Mouse (Mus musculus) CD4-positive helper T cell, adult 2 months (primary cell): ENCODE results near the gene Sympk.
"Not testable (repeated sequence)": the region's sequence is repeated elsewhere in the genome, so short reads cannot be mapped to it uniquely, and the experiment has no call there.

ENCODE experiments used
- DNase-seq: peaks from one replicate; pipeline ENCODE4 v3.0.0-alpha.2; 2012; ENCODE audit warnings: low read depth, missing footprints, low spot score

Gene Sympk

DNA sequence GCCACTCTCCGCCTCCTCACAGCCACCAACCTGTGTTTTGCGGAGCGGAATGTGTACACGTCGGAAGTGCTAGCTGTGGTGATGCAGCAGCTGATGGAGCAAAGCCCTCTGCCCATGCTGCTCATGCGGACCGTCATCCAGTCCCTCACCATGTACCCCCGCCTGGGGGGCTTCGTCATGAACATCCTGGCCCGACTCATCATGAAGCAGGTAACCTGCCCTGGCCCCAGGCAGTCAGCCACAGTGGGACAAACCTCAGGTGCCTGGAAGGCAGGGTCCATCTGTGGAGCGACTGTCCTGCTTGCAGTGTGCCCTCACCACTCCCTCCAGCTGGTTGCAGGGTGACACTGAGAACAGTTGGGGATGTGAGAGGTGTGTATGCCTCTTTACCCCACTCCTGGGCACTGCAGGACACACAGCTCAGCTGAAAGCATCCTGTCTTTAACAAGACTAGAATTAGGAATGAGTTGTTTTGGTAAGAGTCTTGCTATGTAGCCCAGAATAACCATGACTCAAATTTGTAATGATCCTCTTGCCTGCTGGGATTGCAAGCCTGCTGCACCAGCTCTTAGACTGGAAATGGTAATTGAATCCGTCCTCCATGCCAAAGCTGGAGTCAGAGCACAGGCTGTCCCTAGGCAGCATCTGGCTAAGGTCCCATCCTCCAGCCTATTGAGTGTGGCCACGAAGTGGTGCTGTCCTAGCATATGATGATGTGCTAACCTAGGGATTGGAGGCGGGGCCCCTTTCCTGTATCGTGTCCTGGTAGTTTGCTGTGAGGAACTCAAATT lies 28.4 kb downstream of the Sympk start:
- DNase-seq = no peak

DNA sequence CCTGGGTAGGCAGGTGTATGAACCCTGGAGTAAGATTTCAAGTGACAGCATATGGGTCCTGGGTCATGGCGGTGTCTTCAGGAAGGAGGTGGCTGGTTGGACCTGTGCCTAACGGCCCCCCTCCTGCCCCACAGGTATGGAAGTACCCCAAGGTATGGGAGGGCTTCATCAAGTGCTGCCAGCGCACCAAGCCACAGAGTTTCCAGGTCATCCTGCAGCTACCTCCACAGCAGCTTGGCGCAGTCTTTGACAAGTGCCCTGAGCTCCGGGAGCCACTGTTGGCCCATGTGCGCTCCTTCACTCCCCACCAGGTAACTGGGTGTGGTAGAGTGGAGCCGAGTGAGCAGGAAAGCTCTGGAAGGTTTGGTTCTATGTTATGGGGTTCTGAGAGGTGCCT lies 29.0 kb downstream of the Sympk start:
- no peak for DNase-seq

DNA sequence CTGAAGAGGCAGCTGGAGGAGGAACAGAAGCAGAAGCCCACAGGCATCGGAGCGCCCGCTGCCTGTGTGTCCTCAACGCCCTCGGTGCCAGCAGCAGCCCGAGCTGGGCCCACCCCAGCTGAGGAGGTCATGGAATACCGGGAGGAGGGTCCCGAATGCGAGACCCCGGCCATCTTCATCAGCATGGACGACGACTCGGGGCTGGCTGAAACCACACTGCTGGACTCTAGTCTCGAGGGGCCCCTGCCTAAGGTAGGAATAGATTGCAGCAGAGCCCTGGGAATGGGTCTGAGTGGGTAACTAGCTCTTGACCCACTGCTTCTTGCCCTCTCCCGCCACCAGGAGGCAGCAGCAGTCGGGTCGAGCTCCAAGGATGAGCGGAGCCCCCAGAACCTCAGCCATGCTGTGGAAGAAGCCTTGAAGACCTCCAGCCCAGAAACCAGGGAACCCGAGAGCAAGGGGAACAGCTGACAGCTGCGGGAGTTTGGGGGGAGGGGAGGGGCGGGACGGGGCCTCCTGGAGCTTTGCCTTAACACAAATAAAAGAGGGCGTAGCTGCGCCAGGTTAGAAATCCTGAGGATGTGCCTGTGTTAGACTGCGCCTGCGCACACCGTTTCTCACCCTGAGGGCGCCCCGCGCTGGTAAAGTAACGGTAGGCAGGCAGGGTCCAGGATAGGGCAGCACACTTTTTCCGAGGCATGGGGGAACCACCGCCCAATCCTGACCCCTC lies 30.0 kb downstream of the Sympk start, which contains the start of gene Rsph6a:
Rsph6a (plus strand) TSS at position 644 of the 730 bp plus-strand sequence.
- DNase-seq = no peak

DNA sequence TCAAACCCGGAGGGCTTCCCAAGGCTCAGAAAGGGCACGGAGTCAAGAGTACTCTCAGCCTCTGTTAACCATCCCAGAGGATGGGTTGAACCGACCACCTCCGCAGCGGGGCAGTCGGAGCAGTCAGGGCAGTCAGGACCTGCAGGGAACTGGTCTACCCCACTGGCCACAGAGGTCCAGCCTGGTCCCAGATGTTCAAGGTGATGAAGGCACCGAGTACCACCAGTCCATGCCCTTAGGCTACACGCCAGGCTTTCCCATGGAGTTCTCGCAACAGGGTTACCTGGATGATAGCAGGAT lies 30.6 kb downstream of the Sympk start:
- DNase-seq = no peak

DNA sequence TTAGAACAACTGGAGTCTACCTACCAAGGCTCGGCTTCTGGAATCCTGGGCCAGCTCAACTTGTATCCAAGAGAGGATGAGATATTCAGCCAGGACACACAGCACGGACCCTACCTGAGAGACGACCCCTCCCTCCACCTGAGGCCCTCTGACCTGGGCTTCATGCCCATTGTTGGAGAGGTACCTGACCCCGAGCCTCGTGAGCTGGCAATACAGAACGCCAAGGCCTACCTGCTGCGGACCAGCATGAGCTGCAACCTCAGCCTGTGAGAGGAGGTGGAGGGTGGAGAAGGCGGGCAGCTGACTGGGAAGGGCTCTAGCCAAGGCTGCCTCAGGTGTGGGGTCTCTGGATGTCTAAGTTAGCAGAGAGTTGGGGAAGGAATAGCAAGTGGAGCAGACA lies 30.9 kb downstream of the Sympk start:
- no peak for DNase-seq

DNA sequence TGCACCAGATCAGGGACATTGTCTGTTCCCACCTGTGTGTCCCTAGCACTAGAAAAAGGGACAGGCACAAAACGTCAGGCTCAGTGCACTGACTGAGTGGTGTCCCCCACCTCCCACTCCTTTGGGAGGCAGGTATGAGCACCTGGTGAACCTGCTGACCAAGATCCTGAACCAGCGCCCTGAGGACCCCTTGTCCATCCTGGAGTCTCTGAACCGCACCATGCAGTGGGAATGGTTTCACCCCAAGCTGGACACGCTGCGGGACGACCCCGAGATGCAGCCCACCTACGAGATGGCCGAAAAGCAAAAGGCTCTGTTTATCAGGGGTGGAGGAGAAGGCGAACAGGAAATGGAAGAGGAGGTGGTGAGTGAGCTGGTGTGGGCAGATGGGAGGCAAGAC lies 33.2 kb downstream of the Sympk start:
- DNase-seq = no peak

DNA sequence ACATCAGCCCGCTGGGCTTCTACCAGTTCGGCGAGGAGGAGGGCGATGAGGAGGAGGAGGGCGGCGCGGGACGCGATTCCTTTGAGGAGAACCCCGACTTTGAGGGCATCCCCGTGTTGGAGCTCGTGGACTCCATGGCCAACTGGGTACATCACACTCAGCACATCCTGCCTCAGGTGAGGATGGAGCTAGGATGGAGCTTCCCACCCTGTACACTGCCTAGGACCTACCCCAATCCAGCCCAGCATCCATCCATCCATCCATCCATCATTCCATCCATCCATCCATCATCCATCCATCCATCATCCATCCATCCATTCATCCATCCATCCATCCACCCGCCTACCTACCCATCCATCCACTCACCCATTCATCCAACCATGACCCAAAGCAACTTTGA lies 41.7 kb downstream of the Sympk start:
- no peak for DNase-seq

DNA sequence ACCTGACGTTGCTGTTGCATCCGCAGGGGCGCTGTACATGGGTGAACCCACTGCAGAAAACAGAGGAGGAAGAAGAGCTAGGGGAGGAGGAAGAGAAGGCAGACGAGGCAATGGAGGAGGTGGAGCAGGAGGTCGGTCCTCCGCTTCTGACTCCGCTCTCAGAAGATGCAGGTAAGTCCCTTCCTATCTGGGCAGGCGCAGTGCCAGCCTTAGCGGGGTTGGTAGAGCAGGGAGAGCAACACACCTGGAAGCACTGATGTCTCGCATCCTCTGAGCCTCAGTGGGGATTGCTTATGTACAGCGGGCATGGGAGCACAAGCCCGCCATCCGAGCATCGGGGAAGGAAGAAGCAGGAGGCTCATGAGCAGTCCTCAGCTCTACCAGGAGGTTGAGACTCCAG lies 42.9 kb downstream of the Sympk start:
- DNase-seq = no peak

DNA sequence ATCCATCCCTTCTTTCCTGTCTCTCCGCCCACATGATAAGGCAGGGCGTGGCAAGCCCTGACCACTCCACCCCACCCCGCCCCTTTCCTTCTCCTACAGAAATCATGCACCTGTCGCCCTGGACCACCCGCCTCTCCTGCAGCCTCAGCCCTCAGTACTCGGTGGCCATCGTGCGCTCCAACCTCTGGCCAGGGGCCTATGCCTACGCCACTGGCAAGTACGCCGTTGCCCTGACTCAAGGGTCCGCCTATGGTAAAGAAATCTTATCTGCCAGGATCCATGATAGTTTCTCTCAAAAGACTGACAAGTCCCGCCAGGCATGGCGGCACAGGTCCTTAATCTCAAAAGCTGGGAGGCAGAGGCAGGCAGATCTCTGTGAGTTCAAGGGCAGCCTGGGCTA lies 43.8 kb downstream of the Sympk start:
- DNase-seq = no peak

DNA sequence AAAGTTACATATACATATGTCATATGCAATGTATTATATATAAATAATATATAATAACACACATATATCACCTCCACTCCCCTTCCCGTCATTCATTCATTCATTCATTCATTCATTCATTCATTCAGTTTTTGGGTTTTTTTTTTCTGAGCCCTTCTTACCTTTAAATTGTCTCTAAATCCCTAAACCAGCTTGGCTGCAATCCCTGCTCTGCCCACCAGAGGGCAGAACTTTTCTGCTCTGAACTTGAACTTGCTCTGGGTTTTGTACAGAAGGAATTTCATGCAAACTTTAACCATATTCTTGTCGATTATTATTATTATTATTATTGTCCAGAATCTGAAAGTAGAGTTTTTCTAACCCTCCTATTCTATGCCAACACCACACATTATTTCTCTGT lies 44.5 kb downstream of the Sympk start:
- peak; percentile 84 for DNase-seq

DNA sequence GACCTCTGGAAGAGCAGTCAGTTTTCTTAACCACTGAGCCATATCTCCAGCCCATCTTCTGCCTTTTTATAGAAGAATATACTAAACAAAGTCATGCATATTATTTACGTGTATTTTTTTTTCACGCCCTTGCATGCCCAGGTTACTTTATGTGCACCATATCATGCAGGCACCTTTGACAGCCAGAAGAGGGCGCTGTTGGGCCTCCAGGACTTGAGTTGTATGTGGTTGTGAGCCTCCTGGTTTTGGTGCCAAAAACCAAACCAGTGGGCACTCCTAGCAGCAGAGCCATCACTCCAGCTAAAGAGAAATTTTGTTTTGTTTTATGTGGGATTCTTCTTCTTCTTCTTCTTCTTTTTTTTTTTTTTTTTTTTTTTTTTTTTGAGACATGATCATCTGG lies 45.3 kb downstream of the Sympk start:
- peak; percentile 46 for DNase-seq

DNA sequence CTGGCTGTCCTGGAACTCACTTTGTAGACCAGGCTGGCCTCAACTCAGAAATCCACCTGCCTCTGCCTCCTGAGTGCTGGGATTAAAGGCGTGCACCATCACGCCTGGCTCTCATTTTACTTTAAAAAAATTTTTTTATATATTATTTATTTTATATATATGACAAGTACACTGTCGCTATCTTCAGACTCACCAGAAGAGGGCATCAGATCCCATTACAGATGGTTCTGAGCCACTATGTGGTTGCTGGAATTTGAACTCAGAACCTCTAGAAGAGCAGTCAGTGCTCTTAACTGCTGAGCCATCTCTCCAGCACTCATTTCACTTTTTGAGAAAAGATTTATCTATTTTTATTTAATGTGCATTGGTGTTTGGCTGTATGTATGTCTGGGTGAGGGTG lies 46.8 kb downstream of the Sympk start:
- DNase-seq = not testable (repeated sequence)

DNA sequence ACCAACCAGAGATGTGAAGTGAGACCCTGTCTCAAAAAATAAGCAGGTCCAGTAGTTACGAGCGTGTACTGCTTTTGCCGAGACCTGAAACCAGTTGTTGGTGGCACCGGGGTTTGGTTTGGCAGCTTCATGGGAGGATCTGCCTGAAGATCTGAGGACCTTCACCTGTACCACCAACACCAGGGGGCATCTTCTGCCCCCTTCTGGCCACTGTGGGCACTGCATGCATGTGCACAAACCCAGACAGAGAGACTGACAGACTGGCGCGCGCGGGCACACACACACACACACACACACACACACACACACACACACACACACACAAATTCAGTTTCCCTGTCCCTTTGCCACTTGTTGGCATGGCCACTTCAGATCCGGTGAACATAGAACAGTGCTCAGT lies 49.3 kb downstream of the Sympk start:
- peak; percentile 56 for DNase-seq

DNA sequence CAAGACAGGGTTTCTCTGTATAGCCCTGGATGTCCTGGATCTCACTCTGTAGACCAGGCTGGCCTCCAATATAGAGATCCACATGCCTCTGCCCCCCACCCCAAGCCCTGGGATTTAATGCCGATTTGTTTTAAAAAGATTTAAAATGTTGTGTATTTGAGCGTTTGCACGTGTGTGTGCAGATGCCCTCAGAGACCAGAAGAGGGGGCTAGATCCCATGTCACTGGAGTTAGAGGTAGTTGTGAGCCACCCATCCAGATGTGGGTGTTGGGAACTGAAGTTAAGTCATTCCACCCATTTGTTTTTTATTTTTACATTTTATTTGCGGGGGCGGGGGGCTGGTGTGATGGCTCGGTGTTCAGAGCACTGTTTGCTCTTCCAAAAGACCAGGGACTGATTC lies 50.3 kb downstream of the Sympk start:
- no peak for DNase-seq

DNA sequence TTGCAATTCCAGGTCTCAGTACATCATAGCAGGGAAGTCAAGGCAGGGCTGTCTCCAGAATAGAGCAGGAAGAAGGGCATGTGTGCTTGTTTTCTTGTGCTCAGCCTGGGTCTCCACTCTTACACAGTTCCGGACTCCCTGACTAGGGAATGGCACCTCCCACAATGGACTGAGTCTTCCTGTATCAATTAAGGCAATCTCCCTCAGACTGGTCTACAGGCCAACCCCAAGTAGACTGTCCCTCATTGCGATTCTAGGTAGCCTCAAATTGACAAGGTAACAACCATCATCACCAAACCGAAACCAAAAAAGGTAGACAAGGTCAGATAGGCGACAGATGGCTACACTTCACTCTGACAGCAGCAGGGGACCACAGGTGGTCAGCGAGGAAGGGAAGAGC lies 51.1 kb downstream of the Sympk start:
- DNase-seq = no peak

DNA sequence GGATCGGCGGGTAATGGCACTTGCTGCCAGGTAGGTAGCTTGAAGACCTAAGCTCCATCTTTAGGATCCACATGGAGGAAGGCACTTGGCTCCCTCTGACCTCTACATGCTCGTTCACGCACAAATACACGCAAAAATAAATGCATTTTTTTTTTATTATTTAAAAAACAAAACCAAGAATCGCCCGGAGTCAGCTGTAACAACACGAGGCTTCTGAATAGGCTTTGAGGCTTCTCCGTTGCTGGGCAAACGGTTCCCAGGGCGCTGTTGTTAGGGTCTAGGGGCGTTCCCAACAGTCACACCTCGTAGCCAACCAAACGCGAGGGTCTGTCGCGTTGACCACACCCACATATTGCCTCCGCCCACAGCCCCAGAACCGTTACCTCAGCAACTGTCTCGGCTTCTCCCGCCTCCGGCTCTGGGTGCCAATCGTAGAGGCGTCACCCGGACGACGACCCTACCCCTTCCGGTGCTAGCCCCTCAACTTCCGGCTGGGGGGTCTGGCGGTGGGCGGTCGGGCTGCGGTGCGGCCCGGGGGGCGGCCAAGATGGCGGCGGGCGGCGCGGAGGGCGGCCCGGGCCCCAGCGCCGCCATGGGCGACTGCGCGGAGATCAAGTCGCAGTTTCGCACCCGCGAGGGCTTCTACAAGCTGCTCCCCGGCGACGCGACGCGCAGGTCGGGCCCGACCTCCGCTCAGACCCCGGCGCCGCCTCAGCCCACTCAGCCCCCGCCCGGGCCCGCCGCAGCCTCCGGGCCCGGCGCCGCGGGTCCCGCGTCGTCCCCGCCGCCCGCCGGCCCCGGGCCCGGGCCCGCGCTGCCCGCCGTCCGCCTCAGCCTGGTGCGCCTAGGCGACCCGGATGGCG lies 51.8 kb downstream of the Sympk start, which contains the start of gene Dmwd:
Dmwd (plus strand) TSS at position 505 of the 863 bp plus-strand sequence.
- peak; percentile 73 for DNase-seq

DNA sequence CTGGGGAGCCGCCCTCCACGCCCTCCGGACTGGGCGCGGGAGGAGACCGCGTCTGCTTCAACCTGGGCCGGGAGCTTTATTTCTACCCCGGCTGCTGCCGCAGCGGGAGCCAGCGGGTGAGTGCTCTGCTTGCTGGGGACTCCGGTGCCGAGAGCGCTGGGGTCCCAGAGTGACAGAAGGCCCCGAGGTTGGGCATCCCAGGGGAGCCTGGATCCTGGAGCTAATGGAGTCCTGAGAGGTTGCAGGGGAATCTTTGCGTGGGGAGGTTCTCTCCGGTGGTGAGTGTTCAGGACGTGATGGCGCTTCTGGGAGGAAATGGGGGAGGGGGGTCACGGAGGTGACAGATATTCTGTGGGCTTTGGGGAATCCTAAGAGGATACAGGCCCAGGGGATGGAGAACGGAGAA lies 52.4 kb downstream of the Sympk start:
- no peak for DNase-seq

DNA sequence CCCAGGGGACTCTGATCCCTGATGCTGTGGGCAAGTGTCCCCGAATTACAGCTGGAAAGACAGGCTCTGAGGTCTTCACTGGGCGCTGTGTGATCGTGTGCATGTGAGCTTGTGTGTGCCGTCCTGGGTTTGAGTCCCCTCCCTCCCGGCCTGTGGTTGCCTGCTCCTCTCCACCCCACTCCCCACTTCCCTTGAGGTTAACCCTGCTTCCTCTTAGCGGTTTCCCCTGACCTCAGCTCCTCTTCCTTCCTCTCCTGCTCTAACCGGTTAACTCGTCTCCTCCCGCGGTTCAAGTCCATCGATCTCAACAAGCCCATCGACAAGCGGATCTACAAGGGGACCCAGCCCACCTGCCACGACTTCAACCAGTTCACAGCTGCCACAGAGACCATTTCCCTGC lies 53.6 kb downstream of the Sympk start:
- peak; percentile 83 for DNase-seq

DNA sequence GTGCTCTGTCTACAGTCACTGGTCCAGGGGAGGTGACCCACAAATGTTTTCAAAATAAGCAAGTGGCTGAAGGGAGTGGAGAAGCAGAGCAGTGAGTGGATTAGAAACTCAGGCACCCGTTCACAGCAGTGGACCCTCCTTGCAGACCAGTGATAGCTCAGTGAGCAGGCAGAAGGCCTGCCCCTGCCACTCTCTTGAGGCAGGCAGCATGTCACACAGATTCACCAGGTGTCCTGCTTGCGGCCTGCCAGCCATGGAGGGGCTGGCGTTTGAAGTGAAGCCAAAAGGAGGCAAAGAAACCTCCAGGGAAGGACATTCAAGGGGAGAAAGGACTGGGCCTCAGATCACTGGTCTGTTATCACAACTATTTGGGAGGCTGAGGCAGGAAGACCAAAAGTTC lies 54.6 kb downstream of the Sympk start:
- no peak for DNase-seq

DNA sequence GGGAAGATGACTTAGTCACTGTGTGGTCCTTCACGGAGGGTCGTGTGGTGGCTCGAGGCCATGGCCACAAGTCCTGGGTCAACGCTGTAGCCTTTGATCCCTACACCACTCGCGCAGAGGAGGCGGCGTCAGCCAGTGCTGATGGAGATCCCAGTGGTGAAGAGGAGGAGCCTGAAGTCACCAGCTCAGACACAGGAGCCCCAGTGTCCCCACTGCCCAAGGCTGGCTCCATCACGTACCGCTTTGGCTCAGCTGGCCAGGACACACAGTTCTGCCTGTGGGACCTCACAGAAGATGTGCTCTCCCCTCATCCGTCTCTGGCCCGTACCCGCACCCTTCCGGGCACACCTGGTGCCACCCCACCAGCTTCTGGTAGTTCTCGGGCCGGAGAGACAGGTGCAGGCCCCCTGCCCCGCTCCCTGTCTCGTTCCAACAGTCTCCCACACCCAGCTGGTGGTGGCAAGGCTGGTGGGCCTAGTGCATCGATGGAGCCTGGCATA lies 56.3 kb downstream of the Sympk start:
- DNase-seq = no peak

DNA sequence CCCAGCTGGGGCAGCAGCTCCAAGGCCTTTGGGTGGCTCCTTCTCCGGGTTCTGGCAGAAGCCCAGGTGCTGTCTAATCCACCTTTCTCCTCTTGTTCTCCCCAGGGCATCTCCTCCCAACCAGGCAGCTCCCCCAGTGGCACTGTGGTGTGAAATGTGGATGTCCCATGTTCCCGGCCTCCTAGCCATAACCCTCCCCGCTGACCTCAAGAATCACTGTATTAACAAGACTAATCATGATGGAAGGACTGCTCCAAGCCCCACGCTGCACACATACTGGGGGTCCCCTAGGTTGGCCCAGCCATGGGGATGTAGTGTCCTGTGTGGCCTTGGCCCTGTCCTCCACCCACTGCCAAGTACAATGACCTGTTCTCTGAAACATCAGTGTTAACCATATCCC lies 58.0 kb downstream of the Sympk start:
- DNase-seq = no peak

DNA sequence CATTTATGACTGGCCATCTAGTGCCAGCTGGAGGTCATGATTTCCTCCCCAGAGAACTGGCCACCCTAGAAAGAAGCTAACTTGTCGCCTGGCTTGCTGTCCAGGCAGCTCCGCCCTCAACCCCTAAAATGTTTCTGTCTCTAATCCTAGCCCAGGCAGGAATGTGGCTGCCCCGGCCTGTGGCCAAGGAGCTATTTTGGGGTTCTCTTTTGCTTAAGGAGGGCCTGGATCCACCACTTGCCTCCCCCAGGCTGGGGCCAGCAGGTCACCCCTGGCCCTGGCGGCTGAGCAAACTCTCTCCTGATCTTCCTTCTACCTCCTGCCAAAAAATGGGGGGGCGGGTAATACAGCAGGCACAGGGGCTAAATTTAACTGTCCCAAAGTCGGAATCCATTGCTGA lies 58.9 kb downstream of the Sympk start:
- DNase-seq = no peak
